Mouse (Mus musculus): ENCODE measurements around the gene Esrrg. TPM values are rescaled to one million over a fixed set of nuclear protein-coding genes. Genes with fewer than 3 reads are reported as not detected.

Esrrg gene
- polyA plus RNA-seq, 1 experiment from 2014 or later, result 51.4 TPM

- no peak for ATAC-seq (ENCODE audit: low read depth)
- 48% methylated on average over 8 of the region's 8 CpGs for WGBS
- Histone ChIP-seq H3K4me3 (ENCODE audit: low read depth, low read length) (peak overlapping the region; percentile 17; the same call in 1 of the 2 replicates), H3K27me3 (ENCODE audit: control insufficient read depth, insufficient read depth, low read length) (no peaks in the 10 kb centered on the region), H3K36me3 (ENCODE audit: control insufficient read depth, insufficient read depth, low read length) (no peaks in the 10 kb centered on the region), H3K9ac (replicated peaks; ENCODE audit: low read depth, low read length) (no peak overlapping the region), H3K4me1 (ENCODE audit: control insufficient read depth, insufficient read depth, low read length) (no peaks in the 10 kb centered on the region), H3K4me2 (ENCODE audit: low read depth, low read length) (peak overlapping the region; percentile 16; the same call in 1 of the 2 replicates), H3K27ac (ENCODE audit: low read depth, low read length) (peak overlapping the region; percentile 34; the same call in 1 of the 2 replicates), H3K9me3 (ENCODE audit: control insufficient read depth, low read length) (no peaks in the 10 kb centered on the region)
Measured at GRCm38 (mm10) chr1:188000189-188000588, 391.6 kb downstream of the Esrrg start.

GRCm38 (mm10) chr1:188006820-188007491 is 398.4 kb downstream of the Esrrg start:
- H3K27me3 ChIP-seq (ENCODE audit: control insufficient read depth, insufficient read depth, low read length), result no peaks in the 10 kb centered on the region
- no peaks in the 10 kb centered on the region for H3K9me3 ChIP-seq (ENCODE audit: control insufficient read depth, low read length)
- H3K4me1 ChIP-seq (ENCODE audit: control insufficient read depth, insufficient read depth, low read length), result no peaks in the 10 kb centered on the region
- no peak overlapping the region for H3K27ac ChIP-seq (ENCODE audit: low read depth, low read length)
- H3K36me3 ChIP-seq (ENCODE audit: control insufficient read depth, insufficient read depth, low read length), result no peaks in the 10 kb centered on the region
- no peak for ATAC-seq (ENCODE audit: low read depth)
- no peak overlapping the region for H3K9ac ChIP-seq (replicated peaks; ENCODE audit: low read depth, low read length)
- H3K4me3 ChIP-seq (ENCODE audit: low read depth, low read length), result no peak overlapping the region
- 68% methylated on average over 13 of the region's 13 CpGs for WGBS
- H3K4me2 ChIP-seq (ENCODE audit: low read depth, low read length), result peak overlapping the region; percentile 9; the same call in 1 of the 2 replicates

- H3K9ac ChIP-seq (replicated peaks; ENCODE audit: low read depth, low read length), result no peak overlapping the region
- ATAC-seq (ENCODE audit: low read depth), result no peak
- H3K4me3 ChIP-seq (ENCODE audit: low read depth, low read length), result no peak overlapping the region
- no peaks in the 10 kb centered on the region for H3K9me3 ChIP-seq (ENCODE audit: control insufficient read depth, low read length)
- H3K27me3 ChIP-seq (ENCODE audit: control insufficient read depth, insufficient read depth, low read length), result no peaks in the 10 kb centered on the region
- H3K4me2 ChIP-seq (ENCODE audit: low read depth, low read length), result 0 out of 2 replicates have a peak overlapping the region, but pooled peaks have one; percentile 1
- H3K36me3 ChIP-seq (ENCODE audit: control insufficient read depth, insufficient read depth, low read length), result no peaks in the 10 kb centered on the region
- no peak overlapping the region for H3K27ac ChIP-seq (ENCODE audit: low read depth, low read length)
- WGBS, result 69% methylated on average over 13 of the region's 13 CpGs
- H3K4me1 ChIP-seq (ENCODE audit: control insufficient read depth, insufficient read depth, low read length), result no peaks in the 10 kb centered on the region
Measured at GRCm38 (mm10) chr1:188008476-188008875, 399.9 kb downstream of the Esrrg start.

GRCm38 (mm10) chr1:188009868-188010267 is 401.3 kb downstream of the Esrrg start:
- no peak overlapping the region for H3K4me3 ChIP-seq (ENCODE audit: low read depth, low read length)
- H3K27me3 ChIP-seq (ENCODE audit: control insufficient read depth, insufficient read depth, low read length), result no peaks in the 10 kb centered on the region
- no peaks in the 10 kb centered on the region for H3K36me3 ChIP-seq (ENCODE audit: control insufficient read depth, insufficient read depth, low read length)
- no peak overlapping the region for H3K9ac ChIP-seq (replicated peaks; ENCODE audit: low read depth, low read length)
- H3K4me1 ChIP-seq (ENCODE audit: control insufficient read depth, insufficient read depth, low read length), result no peaks in the 10 kb centered on the region
- 62% methylated on average over 5 of the region's 5 CpGs for WGBS
- ATAC-seq (ENCODE audit: low read depth), result no peak
- no peak overlapping the region for H3K4me2 ChIP-seq (ENCODE audit: low read depth, low read length)
- H3K9me3 ChIP-seq (ENCODE audit: control insufficient read depth, low read length), result no peaks in the 10 kb centered on the region
- H3K27ac ChIP-seq (ENCODE audit: low read depth, low read length), result no peak overlapping the region

- Histone ChIP-seq H3K9me3 (ENCODE audit: control insufficient read depth, low read length) (no peaks in the 10 kb centered on the region), H3K4me2 (ENCODE audit: low read depth, low read length) (no peak overlapping the region), H3K27me3 (ENCODE audit: control insufficient read depth, insufficient read depth, low read length) (no peaks in the 10 kb centered on the region), H3K9ac (replicated peaks; ENCODE audit: low read depth, low read length) (no peak overlapping the region), H3K4me1 (ENCODE audit: control insufficient read depth, insufficient read depth, low read length) (no peaks in the 10 kb centered on the region), H3K4me3 (ENCODE audit: low read depth, low read length) (no peak overlapping the region), H3K36me3 (ENCODE audit: control insufficient read depth, insufficient read depth, low read length) (no peaks in the 10 kb centered on the region), H3K27ac (ENCODE audit: low read depth, low read length) (no peak overlapping the region)
- WGBS, result 88% methylated on average over 1 of the region's 1 CpGs
- ATAC-seq (ENCODE audit: low read depth), result no peak
Measured at GRCm38 (mm10) chr1:188010860-188011259, 402.3 kb downstream of the Esrrg start.

GRCm38 (mm10) chr1:188014411-188014810 is 405.8 kb downstream of the Esrrg start:
- 41% methylated on average over 4 of the region's 4 CpGs for WGBS

GRCm38 (mm10) chr1:188017956-188018862 is 409.6 kb downstream of the Esrrg start:
- no peaks in the 10 kb centered on the region for H3K36me3 ChIP-seq (ENCODE audit: control insufficient read depth, insufficient read depth, low read length)
- ATAC-seq (ENCODE audit: low read depth), result no peak

More at GRCm38 (mm10) chr1:188014411-188014810, 405.8 kb downstream of the Esrrg start:
- no peaks in the 10 kb centered on the region for H3K9me3 ChIP-seq (ENCODE audit: control insufficient read depth, low read length)
- H3K36me3 ChIP-seq (ENCODE audit: control insufficient read depth, insufficient read depth, low read length), result no peaks in the 10 kb centered on the region
- H3K27me3 ChIP-seq (ENCODE audit: control insufficient read depth, insufficient read depth, low read length), result no peaks in the 10 kb centered on the region
- no peak overlapping the region for H3K4me3 ChIP-seq (ENCODE audit: low read depth, low read length)
- no peak overlapping the region for H3K27ac ChIP-seq (ENCODE audit: low read depth, low read length)
- no peak overlapping the region for H3K4me2 ChIP-seq (ENCODE audit: low read depth, low read length)
- H3K9ac ChIP-seq (replicated peaks; ENCODE audit: low read depth, low read length), result no peak overlapping the region
- H3K4me1 ChIP-seq (ENCODE audit: control insufficient read depth, insufficient read depth, low read length), result no peaks in the 10 kb centered on the region
- no peak for ATAC-seq (ENCODE audit: low read depth)

GRCm38 (mm10) chr1:188029205-188029604 is 420.6 kb downstream of the Esrrg start:
- WGBS, result 44% methylated on average over 8 of the region's 8 CpGs
- no peak overlapping the region for H3K9ac ChIP-seq (replicated peaks; ENCODE audit: low read depth, low read length)
- H3K27ac ChIP-seq (ENCODE audit: low read depth, low read length), result no peak overlapping the region
- H3K4me2 ChIP-seq (ENCODE audit: low read depth, low read length), result no peak overlapping the region
- H3K9me3 ChIP-seq (ENCODE audit: control insufficient read depth, low read length), result no peaks in the 10 kb centered on the region
- H3K36me3 ChIP-seq (ENCODE audit: control insufficient read depth, insufficient read depth, low read length), result no peaks in the 10 kb centered on the region
- H3K4me1 ChIP-seq (ENCODE audit: control insufficient read depth, insufficient read depth, low read length), result no peaks in the 10 kb centered on the region
- no peak for ATAC-seq (ENCODE audit: low read depth)
- H3K27me3 ChIP-seq (ENCODE audit: control insufficient read depth, insufficient read depth, low read length), result no peaks in the 10 kb centered on the region
- H3K4me3 ChIP-seq (ENCODE audit: low read depth, low read length), result no peak overlapping the region

More at GRCm38 (mm10) chr1:188017956-188018862, 409.6 kb downstream of the Esrrg start:
- no peaks in the 10 kb centered on the region for H3K4me1 ChIP-seq (ENCODE audit: control insufficient read depth, insufficient read depth, low read length)
- H3K27me3 ChIP-seq (ENCODE audit: control insufficient read depth, insufficient read depth, low read length), result no peaks in the 10 kb centered on the region
- no peak overlapping the region for H3K9ac ChIP-seq (replicated peaks; ENCODE audit: low read depth, low read length)
- 43% methylated on average over 14 of the region's 14 CpGs for WGBS
- H3K9me3 ChIP-seq (ENCODE audit: control insufficient read depth, low read length), result no peaks in the 10 kb centered on the region
- H3K27ac ChIP-seq (ENCODE audit: low read depth, low read length), result no peak overlapping the region
- H3K4me2 ChIP-seq (ENCODE audit: low read depth, low read length), result no peak overlapping the region
- H3K4me3 ChIP-seq (ENCODE audit: low read depth, low read length), result no peak overlapping the region

- Histone ChIP-seq H3K9ac (replicated peaks; ENCODE audit: low read depth, low read length) (no peak overlapping the region), H3K27me3 (ENCODE audit: control insufficient read depth, insufficient read depth, low read length) (no peaks in the 10 kb centered on the region), H3K9me3 (ENCODE audit: control insufficient read depth, low read length) (no peaks in the 10 kb centered on the region), H3K27ac (ENCODE audit: low read depth, low read length) (no peak overlapping the region), H3K36me3 (ENCODE audit: control insufficient read depth, insufficient read depth, low read length) (no peaks in the 10 kb centered on the region), H3K4me3 (ENCODE audit: low read depth, low read length) (no peak overlapping the region), H3K4me2 (ENCODE audit: low read depth, low read length) (no peak overlapping the region), H3K4me1 (ENCODE audit: control insufficient read depth, insufficient read depth, low read length) (no peaks in the 10 kb centered on the region)
- ATAC-seq (ENCODE audit: low read depth), result no peak
- 15% methylated on average over 10 of the region's 10 CpGs for whole genome bisulfite sequencing
Measured at GRCm38 (mm10) chr1:188030116-188030515, 421.5 kb downstream of the Esrrg start.
